Mouse (Mus musculus) c-Kit-positive CD71-positive TER-119-negative erythroid progenitor cells, embryonic 14.5 days (primary cell): ENCODE measurements around the gene Fam186b.

Source experiments
- DNase-seq: peaks from one replicate; pipeline ENCODE4 v3.0.0-alpha.2; 2013; ENCODE audit warnings: low read depth

Fam186b gene

GRCm38 (mm10) chr15:99295484-99295981, at the start of gene Fam186b:
Gene Fam186b (minus strand): TSS chr15:99295888.
- DNase-seq: no peak

DNA sequence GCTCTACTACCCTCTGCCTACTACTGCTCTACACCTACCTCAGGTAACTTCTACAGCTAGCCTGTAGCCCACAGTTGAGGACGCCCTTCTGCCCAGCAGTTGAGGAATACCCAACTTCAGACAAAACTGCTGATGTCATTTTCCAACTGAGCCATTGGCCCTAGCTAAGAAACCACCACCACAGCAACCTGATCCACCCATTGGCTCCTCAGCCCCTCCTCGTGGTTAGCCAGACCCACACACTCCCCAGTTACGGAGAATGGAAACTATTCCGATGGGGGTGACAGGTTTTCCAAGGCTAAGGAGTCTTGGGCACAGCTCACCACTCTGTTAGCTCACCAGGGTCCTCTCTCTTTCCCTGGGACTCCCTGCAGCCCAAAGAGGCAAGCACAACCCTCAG, 49.3 kb upstream of the Fam186b start:
- no peak for DNase-seq

DNA sequence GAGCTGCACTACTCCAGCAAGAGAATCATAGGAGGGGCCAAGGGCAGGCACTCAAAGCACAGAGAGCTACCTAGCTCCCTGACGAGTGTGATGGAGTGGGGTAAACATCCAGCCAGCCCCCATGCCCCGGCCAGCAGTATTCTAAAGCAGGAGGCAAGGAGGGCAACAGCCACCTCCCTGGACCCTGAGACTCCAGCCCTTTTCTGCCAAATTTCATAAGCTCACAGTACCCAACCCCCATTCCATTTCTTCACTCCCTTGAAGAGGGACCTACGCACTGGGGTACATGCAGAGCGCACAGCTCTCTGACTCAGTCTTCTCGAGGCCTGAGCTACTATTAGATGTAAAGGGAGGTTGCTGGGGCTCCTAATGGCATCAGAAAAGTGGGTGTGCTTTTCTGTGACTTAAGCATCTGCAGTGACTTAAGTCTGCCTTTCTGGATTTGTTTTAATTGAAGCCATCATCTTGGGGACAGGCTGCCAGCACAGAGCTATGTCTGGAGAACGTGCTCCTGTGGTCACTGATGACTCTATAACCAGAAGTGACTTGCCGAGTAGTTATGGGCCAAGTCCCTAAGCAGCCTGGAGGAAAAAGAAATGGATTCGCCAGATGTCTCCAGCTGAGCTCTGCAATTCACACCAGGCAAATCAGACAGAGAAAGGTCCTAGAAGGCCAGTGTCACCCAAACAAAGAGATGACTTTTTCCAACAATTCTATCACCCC, 48.6 kb upstream of the Fam186b start:
- DNase-seq: no peak

- no peak for DNase-seq
These were observed 47.9 kb upstream of the Fam186b start for GRCm38 (mm10) chr15:99343414-99344147.

GRCm38 (mm10) chr15:99342194-99342981, 46.7 kb upstream of the Fam186b start:
- no peak for DNase-seq

- DNase-seq: no peak
These were observed 45.4 kb upstream of the Fam186b start for GRCm38 (mm10) chr15:99341102-99341501.

- DNase-seq: no peak
These were observed 44.0 kb upstream of the Fam186b start for GRCm38 (mm10) chr15:99339669-99340068.

- DNase-seq: no peak
These were observed 43.2 kb upstream of the Fam186b start for GRCm38 (mm10) chr15:99338916-99339315.

DNA sequence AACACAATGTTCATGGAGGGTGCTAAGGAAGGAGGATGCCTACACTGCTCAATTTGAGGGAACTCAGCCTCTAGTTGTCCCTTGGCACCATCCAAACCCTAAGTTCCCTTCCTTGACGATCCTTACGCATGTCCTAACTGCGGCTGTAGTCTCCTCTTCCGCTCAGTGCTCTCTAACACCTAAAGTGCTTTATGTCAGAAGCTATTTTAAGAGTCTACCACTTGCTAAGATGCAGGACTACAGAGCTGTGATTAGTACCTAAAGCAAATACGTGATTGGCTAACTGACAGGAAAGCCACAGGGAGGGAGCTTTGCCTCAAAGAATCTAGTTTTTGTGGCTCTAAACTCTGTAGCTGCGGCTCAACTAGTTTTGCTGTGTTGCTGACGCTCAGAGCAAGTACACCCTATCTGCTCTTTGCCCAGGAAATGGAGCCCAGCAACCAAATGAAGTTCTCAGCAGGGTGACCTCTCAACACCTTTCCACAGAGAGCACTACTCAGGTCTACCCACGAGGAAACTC, 40.2 kb upstream of the Fam186b start:
- no peak for DNase-seq

DNA sequence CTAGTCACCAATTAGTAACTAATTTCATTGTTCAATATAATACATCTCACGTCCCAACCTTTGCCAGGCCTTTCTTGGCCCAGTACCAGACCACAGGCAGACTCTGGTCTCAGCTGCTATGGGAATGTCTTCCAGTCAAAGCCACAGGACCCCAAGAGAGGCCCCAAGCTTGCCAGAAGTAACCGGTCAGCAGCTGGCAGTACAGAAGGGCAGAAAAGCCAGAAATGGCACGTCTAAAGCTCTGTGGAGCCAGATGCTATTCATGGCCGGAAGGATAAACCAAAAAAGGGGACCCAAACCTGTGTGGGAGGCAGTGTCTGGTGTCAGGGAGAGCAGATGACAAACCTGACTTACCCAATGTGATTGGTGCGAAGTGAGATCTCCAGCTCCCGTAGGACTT, 38.8 kb upstream of the Fam186b start:
- DNase-seq: no peak

DNA sequence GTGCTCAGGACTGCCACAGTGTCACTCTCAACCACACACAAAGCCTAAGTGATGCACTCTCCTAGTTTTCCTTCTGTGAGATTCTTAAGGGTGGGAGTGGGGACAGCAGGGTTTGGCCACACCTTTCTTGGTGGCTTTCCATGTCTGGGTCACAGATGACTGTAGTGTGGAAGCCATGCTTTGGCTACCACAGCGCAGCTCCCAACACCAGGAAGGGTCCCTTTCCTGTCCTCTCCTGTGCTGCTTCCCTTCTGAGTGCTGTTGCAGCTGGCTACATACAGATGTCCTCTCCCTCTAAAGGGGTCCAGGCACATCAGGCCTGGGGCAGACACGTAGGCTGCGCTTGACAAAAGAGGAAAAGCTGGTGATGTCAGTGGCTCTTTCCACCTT, 38.0 kb upstream of the Fam186b start:
- DNase-seq: no peak

GRCm38 (mm10) chr15:99332921-99333675, 37.4 kb upstream of the Fam186b start:
- no peak for DNase-seq

DNA sequence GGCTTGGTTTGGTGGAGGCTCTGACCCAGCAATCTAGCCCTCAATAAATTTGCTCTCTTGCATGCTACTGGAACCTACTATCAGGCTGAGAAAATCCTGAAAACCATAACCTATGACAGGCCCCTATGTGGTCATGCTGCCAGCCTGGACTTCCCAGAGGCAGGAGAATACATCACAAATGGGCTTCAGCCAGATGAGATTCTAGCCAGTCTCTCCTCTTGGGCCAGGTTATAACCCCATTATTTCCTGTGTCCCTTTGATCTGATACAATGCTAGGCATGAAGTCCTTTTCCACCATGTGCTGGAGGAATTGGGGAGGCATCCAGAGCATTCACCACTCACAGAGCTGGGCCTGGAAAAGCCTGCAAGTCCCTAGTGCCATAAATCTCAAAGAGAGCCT, 36.4 kb upstream of the Fam186b start:
- DNase-seq: no peak

DNA sequence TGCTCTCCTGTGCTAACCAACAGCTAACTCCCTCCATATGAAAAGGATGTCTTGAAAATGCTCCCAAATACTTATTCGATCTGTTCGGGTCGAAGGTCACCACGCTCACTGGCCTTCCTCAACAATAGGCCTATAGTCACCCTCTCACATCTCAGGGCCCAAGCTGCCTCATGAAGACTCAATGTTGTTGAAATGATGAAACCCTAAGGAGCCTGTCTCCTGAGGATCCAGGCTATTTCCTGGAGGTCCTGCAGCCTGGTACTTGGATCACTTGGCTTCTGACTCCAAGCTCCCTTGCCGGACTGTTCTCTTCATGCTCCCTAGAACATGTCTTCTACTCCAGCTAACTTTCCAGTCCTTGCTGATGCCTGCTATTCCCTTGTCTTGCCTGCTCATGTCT, 35.7 kb upstream of the Fam186b start:
- DNase-seq: no peak

DNA sequence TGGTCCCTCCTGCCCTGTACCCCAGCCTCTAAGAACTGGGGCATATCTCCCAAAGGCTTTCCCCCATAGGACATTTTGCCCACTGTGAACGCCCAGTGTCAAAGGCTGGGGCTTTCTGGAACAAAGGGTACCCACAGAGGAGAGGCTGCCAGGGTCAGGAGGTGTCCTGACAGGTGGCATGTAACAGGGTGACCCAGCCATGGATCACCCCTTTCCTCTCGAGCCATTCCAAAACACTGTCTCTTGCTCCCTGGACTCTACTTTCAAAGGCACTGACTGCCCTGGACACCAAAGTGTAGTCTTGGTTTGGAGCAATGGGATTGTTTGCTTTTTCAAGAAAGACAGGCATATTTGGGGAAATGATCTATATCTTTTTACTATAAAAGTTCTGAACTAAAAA, 34.6 kb upstream of the Fam186b start:
- no peak for DNase-seq

DNA sequence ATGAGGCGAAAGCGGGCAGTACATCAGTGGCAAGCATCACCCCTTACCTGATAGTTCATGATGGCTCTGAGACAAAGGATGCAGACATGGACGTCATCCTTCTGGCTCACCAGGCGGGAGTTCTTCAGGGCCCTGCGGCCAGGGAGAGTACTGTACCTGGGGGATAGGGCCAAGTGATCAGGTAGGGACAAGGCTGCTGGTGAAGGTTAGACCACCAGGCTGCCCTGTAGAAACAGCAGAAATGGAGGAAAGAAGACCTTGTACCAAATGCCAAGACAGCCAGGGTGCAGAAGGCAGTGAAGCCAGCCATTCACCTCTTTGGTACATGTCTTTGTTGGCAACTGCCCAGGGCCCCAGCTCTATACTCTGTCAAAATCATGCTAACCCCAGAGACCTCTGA, 32.3 kb upstream of the Fam186b start:
- DNase-seq: no peak

DNA sequence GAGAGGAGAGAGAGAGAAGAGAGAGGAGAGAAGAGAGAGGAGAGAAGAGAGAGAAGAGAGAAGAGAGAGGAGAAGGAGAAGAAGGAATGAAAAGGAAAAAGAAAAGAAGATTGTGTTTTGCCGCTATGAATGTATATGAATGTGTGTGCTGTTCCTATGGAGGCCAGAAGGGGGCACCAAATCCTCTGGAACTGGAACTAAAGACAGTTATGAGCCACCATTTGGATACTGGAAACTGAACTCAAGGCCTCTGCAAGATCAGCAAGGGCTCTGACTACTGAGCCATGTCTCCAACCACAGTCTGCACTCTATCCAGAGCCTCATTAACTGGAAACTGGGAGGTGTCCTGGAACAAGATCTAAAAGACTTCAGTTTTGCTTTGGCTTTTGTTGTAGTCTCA, 31.3 kb upstream of the Fam186b start:
- peak; percentile 32 for DNase-seq

GRCm38 (mm10) chr15:99326407-99326806, 30.7 kb upstream of the Fam186b start:
- no peak for DNase-seq

GRCm38 (mm10) chr15:99325598-99325997, 29.9 kb upstream of the Fam186b start:
- DNase-seq: no peak

DNA sequence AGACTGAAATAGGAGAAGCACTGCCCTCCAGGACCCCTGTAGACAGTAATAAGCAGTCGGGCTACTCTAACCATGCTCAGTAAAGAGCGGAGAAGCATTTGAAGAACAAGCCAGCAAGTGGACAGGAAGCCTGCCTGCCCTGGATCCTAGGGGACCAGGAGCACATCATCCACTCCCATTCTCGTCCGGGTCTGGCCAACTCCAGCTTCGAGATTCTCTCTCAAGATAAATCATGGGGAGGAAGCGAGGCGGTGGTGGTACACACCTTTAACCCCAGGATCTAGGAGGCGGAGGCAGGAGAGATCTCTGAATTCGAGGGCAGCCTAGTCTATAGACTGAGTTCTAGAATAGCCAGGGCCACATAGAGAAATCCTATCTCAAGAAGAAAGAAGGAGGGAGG, 28.5 kb upstream of the Fam186b start:
- DNase-seq: no peak

GRCm38 (mm10) chr15:99320978-99321377, 25.3 kb upstream of the Fam186b start:
- no peak for DNase-seq

- no peak for DNase-seq
These were observed 24.5 kb upstream of the Fam186b start for GRCm38 (mm10) chr15:99320168-99320674.
